Mouse (Mus musculus) adrenal gland, postnatal 4 days (tissue): ENCODE results near the gene Slc30a7. TPM values are rescaled to one million over a fixed set of nuclear protein-coding genes. Genes with fewer than 3 reads are reported as not detected.
"Not testable (repeated sequence)": the region's sequence is repeated elsewhere in the genome, so short reads cannot be mapped to it uniquely, and the experiment has no call there.

Experiments
- DNase-seq, 2 experiments: peaks; one replicate each; pipeline ENCODE4 v3.0.0; 2021 to 2022; ENCODE audit warnings: low spot score in 2 of 2, mixed read lengths in 2 of 2
- total RNA-seq, 2 experiments: library from RNA; stranded (reverse); gene quantifications; 2 replicates each; pipeline ENCODE4 v1.2.3; 2021

Gene Slc30a7
- total RNA-seq, 2 experiments from 2014 or later: 43.9 to 48.0 TPM

GRCm38 (mm10) chr3:115949921-115950877, 57.0 kb downstream of the Slc30a7 start:
- no peak for DNase-seq

- DNase-seq: no peak
Observed at GRCm38 (mm10) chr3:115949220-115949920, 57.8 kb downstream of the Slc30a7 start.

DNA sequence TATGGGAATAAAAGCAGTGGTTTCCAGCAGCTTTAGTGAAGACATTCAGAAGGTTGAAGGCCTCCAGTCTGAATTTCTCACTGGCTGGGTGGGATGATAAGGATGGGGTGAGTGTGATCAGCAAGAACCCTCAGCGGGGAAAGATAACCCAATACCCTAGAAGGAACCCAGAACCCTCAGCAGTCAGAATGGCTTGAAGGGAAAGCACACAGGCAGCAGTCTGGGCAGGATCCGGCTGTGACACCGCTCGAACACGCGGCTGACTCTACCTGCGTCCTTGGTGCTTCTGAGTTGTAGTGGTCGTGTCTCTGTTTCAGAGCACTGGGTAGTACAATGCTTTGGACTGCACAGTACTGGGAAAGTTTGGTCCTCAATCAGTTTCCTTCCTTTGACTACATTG, 60.9 kb downstream of the Slc30a7 start:
- DNase-seq: no peak

DNA sequence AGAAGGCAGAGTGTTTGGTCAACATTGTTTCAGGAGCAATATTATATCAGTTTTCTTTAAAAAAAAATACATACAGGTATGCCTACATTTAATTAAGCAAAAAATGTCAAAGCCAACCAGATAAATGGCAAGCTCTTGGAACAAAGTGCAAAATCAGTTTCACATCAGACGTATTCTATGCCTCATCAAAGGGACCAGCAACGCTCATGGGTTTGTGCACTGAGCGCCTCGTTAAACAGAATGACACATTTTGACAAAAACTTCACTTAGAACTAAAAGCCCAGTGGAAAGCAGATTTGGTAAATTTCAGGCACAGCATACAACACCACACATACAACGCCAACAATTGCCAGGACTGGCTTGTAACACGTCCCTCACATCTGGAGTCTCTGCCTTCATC, 62.8 kb downstream of the Slc30a7 start:
- DNase-seq: no peak

- no peak for DNase-seq
Observed at GRCm38 (mm10) chr3:115941464-115941863, 65.7 kb downstream of the Slc30a7 start.

- DNase-seq: no peak
Observed at GRCm38 (mm10) chr3:115940510-115940909, 66.7 kb downstream of the Slc30a7 start.

GRCm38 (mm10) chr3:115937807-115938206, 69.4 kb downstream of the Slc30a7 start:
- DNase-seq: no peak

DNA sequence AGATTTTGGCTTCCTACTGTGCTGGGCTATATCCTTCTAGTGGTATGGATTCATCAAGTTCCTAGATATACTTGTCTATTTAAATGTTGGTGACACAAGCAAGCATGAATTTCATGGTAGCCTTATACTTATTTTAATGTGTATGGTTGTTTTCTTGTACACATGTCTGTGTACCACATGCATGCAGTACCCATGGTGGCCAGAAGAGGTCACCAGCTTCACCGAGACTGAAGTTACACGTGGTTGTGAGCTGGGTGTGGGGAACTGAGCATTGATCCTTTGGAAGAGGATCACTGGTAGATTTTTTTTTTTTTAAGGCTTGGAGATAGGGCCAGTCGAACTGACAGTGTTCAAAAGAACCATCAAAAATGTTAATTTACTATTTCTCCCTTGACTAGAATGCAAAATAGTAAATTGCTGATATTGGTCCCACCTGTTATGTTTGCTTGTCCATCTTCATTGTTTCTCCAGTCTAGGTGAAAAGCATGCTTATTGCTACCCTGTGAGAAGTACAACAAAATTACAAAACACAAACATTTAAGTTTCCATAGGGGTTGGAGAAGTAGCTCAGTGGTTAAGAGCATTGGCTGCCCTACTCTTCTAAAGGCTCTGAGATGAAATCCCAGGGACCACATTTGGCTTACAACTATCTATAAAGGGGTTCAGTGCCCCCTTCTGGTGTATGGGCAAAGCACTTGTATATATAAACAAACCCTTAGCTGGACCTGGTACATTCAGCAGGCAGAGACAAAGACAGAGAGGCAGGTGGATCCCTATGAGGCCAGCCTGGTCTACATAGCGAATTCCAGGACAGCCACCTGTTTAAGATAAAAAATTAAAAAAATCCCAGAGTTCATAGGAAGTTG, 70.2 kb downstream of the Slc30a7 start:
- DNase-seq: no peak

- DNase-seq: no peak
Observed at GRCm38 (mm10) chr3:115933293-115934186, 73.7 kb downstream of the Slc30a7 start.

GRCm38 (mm10) chr3:115931701-115932100, 75.5 kb downstream of the Slc30a7 start:
- no peak for DNase-seq

GRCm38 (mm10) chr3:115926531-115926930, 80.7 kb downstream of the Slc30a7 start:
- no peak for DNase-seq

- no peak for DNase-seq
Observed at GRCm38 (mm10) chr3:115924401-115925190, 82.6 kb downstream of the Slc30a7 start.

DNA sequence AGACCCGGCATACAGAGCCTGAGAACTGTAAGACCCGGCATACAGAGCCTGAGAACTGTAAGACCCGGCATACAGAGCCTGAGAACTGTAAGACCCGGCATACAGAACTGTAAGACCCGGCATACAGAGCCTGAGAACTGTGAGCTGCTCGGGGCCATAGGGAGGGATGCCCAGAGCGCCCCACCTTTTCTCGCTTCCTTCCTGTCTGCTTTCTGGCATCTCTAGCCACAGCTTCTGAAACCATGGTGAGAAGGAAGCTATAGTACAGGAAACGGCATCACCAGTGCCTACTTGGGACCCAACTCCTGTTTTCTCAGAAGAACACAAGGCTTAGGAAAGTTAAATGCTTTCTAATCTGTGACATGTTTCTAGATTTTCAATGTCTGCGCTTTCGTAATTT, 99.8 kb downstream of the Slc30a7 start:
- not testable (repeated sequence) for DNase-seq

DNA sequence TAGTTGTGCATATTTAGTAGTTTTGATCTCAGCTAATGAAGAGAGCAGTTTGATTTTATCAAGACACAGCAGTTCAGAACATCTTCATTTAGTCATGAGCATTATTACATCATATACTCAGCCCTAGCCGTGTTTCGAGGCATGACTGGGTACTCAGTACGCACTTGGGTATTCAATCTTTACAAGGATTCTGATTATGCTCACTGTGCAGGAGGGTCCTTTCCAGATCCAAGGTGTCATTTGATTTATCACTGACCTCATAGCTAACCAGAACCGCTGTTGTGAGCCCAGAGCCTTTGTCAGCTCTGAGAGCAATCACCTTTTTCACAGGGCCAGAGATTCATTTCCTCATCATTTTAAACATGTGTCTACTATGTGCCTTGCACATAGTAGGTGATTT, 101.6 kb downstream of the Slc30a7 start:
- DNase-seq: no peak

DNA sequence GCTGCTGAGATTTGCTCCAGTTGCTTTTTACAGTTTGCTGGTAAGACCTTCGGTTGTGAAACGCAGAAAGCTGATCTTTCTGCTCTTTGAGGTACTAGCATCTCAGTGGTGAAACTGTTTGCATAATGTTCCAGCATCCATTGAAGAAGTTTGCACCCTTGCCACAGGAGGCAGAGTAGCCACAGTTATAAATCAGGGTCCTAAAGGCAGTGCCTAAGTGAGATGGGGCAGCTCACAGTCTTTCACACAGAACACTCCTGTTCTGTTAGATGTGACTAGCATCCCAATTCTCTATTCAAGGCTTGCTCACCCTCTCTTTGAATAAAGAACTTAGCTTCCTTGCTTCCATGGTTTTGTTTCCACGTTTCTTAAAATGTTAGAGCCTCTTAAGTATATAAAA, 102.1 kb downstream of the Slc30a7 start:
- no peak for DNase-seq

- DNase-seq: no peak
Observed at GRCm38 (mm10) chr3:115902301-115902956, 104.8 kb downstream of the Slc30a7 start.

GRCm38 (mm10) chr3:115898354-115898948, 108.8 kb downstream of the Slc30a7 start:
- DNase-seq: no peak

GRCm38 (mm10) chr3:115893166-115893565, 114.0 kb downstream of the Slc30a7 start:
- DNase-seq: no peak
